In the genomic region with DNA sequence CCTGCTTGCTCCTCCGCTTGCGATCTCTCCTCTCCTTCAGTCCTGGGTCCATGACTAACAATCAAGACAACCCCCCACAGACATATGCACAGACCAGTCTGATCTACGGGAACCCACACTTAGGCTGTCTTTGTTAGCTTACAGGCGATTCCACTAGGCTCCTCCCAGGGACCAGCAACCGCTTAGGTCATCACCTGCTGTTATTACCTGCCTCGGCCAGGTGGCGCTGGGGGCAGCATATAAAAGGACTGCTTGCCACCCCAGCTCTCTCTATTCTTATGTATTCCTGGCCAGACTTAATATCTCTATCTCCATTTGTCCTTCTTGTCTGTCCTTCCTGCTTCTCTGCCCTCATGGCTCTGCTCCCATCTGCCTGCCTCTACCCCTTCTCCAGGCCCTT, we compare ENCODE assay signal across 13 mouse cellular contexts. TPM values are rescaled to one million over a fixed set of nuclear protein-coding genes. Genes with fewer than 3 reads are reported as not detected.
DNase-seq lines count a peak whose midpoint lies in the region; ATAC-seq and TF ChIP-seq lines count a peak whose summit lies in the region.
"Had no signal": no experiment of that assay in that cellular context is flagged by ENCODE, and none has a peak within 500 bp of the region (broad histone marks: within the 10 kb centered on the region; RNA-seq: fewer than 3 reads in every experiment).

No protein-coding gene starts in this region.

- 0 out of 2 replicates have a peak, but pooled peaks have one; percentile 42 for TF ChIP-seq EP300 in ES-Bruce4 (IDR thresholded peaks at IDR 0.05; ENCODE audit: insufficient read depth, low read depth, low read length)

- no peak for TF ChIP-seq POLR2A in ES-Bruce4 (IDR thresholded peaks at IDR 0.05; ENCODE audit: insufficient read depth, low read length)

- no peaks in the 10 kb centered on the region for H3K4me1 ChIP-seq in liver, embryonic 12.5 days
- no peaks in the 10 kb centered on the region for H3K4me1 ChIP-seq in ES-Bruce4 (ENCODE audit: control insufficient read depth, insufficient read depth, low read length)
- H3K4me1 ChIP-seq: hindbrain, embryonic 12.5 days; limb, embryonic 13.5 days; neural tube, embryonic 12.5 days had no signal

- H3K9ac ChIP-seq in liver, embryonic 12.5 days = no peak overlapping the region
- no peak overlapping the region for H3K9ac ChIP-seq in ES-Bruce4 (ENCODE audit: low read depth, poor library complexity, severe bottlenecking)
- H3K9ac ChIP-seq: hindbrain, embryonic 12.5 days; limb, embryonic 13.5 days; neural tube, embryonic 12.5 days had no signal

- 55% methylated on average over 7 of the region's 7 CpGs for WGBS in liver, embryonic 12.5 days (ENCODE audit: insufficient replicate concordance)

- no peak for ATAC-seq in liver, embryonic 12.5 days
- ATAC-seq: activated CD4-positive, CD25-positive, alpha-beta regulatory T cell, adult 4 months had no signal

- no peak overlapping the region for H3K27ac ChIP-seq in liver, embryonic 12.5 days
- no peak overlapping the region for H3K27ac ChIP-seq in ES-Bruce4 (ENCODE audit: insufficient read depth, low read length)
- H3K27ac ChIP-seq: hindbrain, embryonic 12.5 days; limb, embryonic 13.5 days; neural tube, embryonic 12.5 days had no signal

- H3K27me3 ChIP-seq in liver, embryonic 12.5 days (replicated peaks) = no peaks in the 10 kb centered on the region
- H3K27me3 ChIP-seq in ES-Bruce4 (ENCODE audit: control insufficient read depth, insufficient read depth, low read length, poor library complexity, severe bottlenecking) = no peaks in the 10 kb centered on the region
- H3K27me3 ChIP-seq: hindbrain, embryonic 12.5 days; limb, embryonic 13.5 days; neural tube, embryonic 12.5 days had no signal

- no peak overlapping the region for H3K4me3 ChIP-seq in liver, embryonic 12.5 days
- H3K4me3 ChIP-seq in ES-Bruce4 (ENCODE audit: low read depth, low read length) = no peak overlapping the region
- H3K4me3 ChIP-seq: hindbrain, embryonic 12.5 days; limb, embryonic 13.5 days; neural tube, embryonic 12.5 days had no signal

- H3K36me3 ChIP-seq in liver, embryonic 12.5 days = no peaks in the 10 kb centered on the region
- no peaks in the 10 kb centered on the region for H3K36me3 ChIP-seq in ES-Bruce4 (ENCODE audit: control insufficient read depth, insufficient read depth, low read length, poor library complexity, severe bottlenecking)
- H3K36me3 ChIP-seq: hindbrain, embryonic 12.5 days; limb, embryonic 13.5 days; neural tube, embryonic 12.5 days had no signal

- peak; percentile 37 for TF ChIP-seq CTCF in ES-Bruce4 (IDR thresholded peaks at IDR 0.05; ENCODE audit: low read depth, low read length)

- no peaks in the 10 kb centered on the region for H3K9me3 ChIP-seq in liver, embryonic 12.5 days (replicated peaks)
- no peaks in the 10 kb centered on the region for H3K9me3 ChIP-seq in ES-Bruce4 (replicated peaks; ENCODE audit: control insufficient read depth, insufficient read depth, low read length, poor library complexity, severe bottlenecking)
- H3K9me3 ChIP-seq: hindbrain, embryonic 12.5 days; neural tube, embryonic 12.5 days had no signal

- peak; percentile 11 for DNase-seq in liver
- DNase-seq in kidney, postnatal 14 days = peak; percentile 48
- peak; percentile 44 for DNase-seq in lung, postnatal 36 days
- no peak for DNase-seq in gastrocnemius, adult 8-10 months (ENCODE audit: low spot score in 2 of 2)
- no peak for DNase-seq in cerebellum, adult 11-12 months
- no peak for DNase-seq in embryo, embryonic 11 days
- DNase-seq: heart, adult 18-20 months had no signal

- no peak overlapping the region for H3K4me2 ChIP-seq in liver, embryonic 12.5 days
- H3K4me2 ChIP-seq: hindbrain, embryonic 12.5 days; limb, embryonic 13.5 days; neural tube, embryonic 12.5 days had no signal

RNA-seq across cellular contexts. Expression of a gene that starts 35.4 kb away (rescaled TPM):
- polyA plus RNA-seq in liver, embryonic 12.5 days (2016; fragmentation: Nextera tagmentation; extraction: Ambion mirVana) = 45.4 and 49.6 TPM in 2 replicates
- polyA plus RNA-seq in ES-Bruce4 (2011; ENCODE audit: insufficient read depth, insufficient read length, low read depth, missing spikeins) = 16.9 and 17.7 TPM in 2 replicates
- 10 to 100 TPM; 27.4 to 31.8 (median 29.4) TPM for total RNA-seq in gastrocnemius, adult 8-10 months (2022)

Comparison
In these comparisons a context has a peak if more than half of its experiments do, and no peak if none do; other contexts are left out.
1. DNase-seq: peak in liver (single experiment), kidney, postnatal 14 days (single experiment) and lung, postnatal 36 days (single experiment); none in gastrocnemius, adult 8-10 months (0 of 2), cerebellum, adult 11-12 months (single experiment) and embryo, embryonic 11 days (single experiment).